Mouse (Mus musculus): ENCODE measurements around the gene Ddhd1.

- no peak for TF ChIP-seq CTCF (IDR thresholded peaks at IDR 0.05; ENCODE audit: insufficient read depth, low read depth, low read length)
- no peak for TF ChIP-seq POLR2A (IDR thresholded peaks at IDR 0.05; ENCODE audit: insufficient read depth, low read depth, low read length)
Measured at GRCm38 (mm10) chr14:45700031-45700572, 42.2 kb upstream of the Ddhd1 start.
